Mouse (Mus musculus) megakaryocyte, embryonic 14.5 days (primary cell): Measurements from ENCODE around the gene Prorsd1.

Experiments
- FLI1 ChIP-seq: IDR thresholded peaks from 2 replicates; pipeline ENCODE4 v1.6.1; 2012; ENCODE audit warnings: low read length, inconsistent platforms, mixed read lengths
- GATA1 ChIP-seq: IDR thresholded peaks from 3 replicates; pipeline ENCODE4 v1.6.1; 2012; ENCODE audit warnings: mixed read lengths, low read length, inconsistent platforms, borderline replicate concordance

- TF ChIP-seq GATA1 (no peak), FLI1 (no peak)
These were observed 46.2 kb upstream of the Prorsd1 start for GRCm38 (mm10) chr11:29560990-29561389.
